Mouse (Mus musculus): ENCODE results near the gene Gipr. TPM values are rescaled to one million over a fixed set of nuclear protein-coding genes. Genes with fewer than 3 reads are reported as not detected.
"Not testable (repeated sequence)": the region's sequence is repeated elsewhere in the genome, so short reads cannot be mapped to it uniquely, and the experiment has no call there.

The Gipr gene
- polyA plus RNA-seq, 1 experiment, result 0.62 TPM

DNA sequence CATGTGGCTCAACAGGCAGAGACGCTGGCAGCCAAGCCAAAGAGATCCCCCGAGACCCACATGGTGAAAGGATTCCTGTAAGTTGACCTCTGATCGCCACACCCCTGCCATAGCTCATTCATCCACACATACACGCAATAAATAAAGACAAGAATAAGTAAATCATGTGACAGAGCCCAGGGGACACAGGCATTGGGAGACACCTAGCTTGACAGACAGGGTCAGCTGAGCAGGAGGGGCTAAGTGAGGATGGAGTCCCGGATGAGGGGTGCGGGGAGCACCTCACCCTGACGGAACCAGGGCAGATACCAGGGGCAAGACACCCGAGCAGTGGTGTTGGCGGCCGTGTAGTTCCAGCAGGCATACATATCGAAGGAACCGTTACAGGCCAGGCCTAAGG lies 2.2 kb downstream of the Gipr start:
- TF ChIP-seq CTCF (IDR thresholded peaks at IDR 0.05; ENCODE audit: control insufficient read depth, insufficient read depth, low read length) (no peak), POLR2A (IDR thresholded peaks at IDR 0.05; ENCODE audit: borderline replicate concordance, control insufficient read depth, low read depth, low read length) (no peak)
- no peak overlapping the region for H3K4me3 ChIP-seq (replicated peaks; ENCODE audit: control insufficient read depth, low read depth, low read length)
- no peaks in the 10 kb centered on the region for H3K4me1 ChIP-seq (ENCODE audit: control insufficient read depth, insufficient read depth, low read length)
- 49% methylated on average over 12 of the region's 12 CpGs for WGBS
- no peak overlapping the region for H3K27ac ChIP-seq (ENCODE audit: control insufficient read depth, insufficient read depth, low read depth, low read length, poor library complexity)

- no peak for TF ChIP-seq CTCF (IDR thresholded peaks at IDR 0.05; ENCODE audit: control insufficient read depth, insufficient read depth, low read length)
- no peak overlapping the region for H3K4me3 ChIP-seq (replicated peaks; ENCODE audit: control insufficient read depth, low read depth, low read length)
- H3K4me1 ChIP-seq (ENCODE audit: control insufficient read depth, insufficient read depth, low read length), result no peaks in the 10 kb centered on the region
- H3K27ac ChIP-seq (ENCODE audit: control insufficient read depth, insufficient read depth, low read depth, low read length, poor library complexity), result no peak overlapping the region
- 82% methylated on average over 7 of the region's 7 CpGs for WGBS
These were observed 3.0 kb downstream of the Gipr start for GRCm38 (mm10) chr7:19162928-19163327.

DNA sequence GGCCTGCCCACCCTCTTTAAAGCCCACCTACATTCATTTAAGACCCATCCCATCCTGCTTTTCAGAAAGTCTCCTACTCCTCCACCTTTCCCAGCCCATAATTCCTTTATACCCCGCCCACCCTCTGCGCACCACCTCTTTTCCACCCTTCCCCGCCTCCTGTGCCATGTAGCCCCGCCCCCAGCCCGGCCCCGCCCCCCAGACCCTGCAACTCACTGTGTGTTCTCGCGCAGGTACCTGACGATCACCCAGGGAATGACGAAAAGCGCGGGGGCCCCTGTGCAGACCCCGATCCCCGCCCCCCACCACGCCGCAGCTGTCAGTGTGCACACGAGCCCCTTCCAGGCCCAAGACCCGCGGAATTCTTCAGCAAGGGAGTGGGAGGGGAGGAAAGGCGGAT lies 5.8 kb downstream of the Gipr start:
- 3% methylated on average over 20 of the region's 20 CpGs for WGBS
- Histone ChIP-seq H3K4me3 (replicated peaks; ENCODE audit: control insufficient read depth, low read depth, low read length) (no peak overlapping the region), H3K27ac (ENCODE audit: control insufficient read depth, insufficient read depth, low read depth, low read length, poor library complexity) (no peak overlapping the region), H3K4me1 (ENCODE audit: control insufficient read depth, insufficient read depth, low read length) (no peaks in the 10 kb centered on the region)
- TF ChIP-seq CTCF (IDR thresholded peaks at IDR 0.05; ENCODE audit: control insufficient read depth, insufficient read depth, low read length) (no peak), POLR2A (IDR thresholded peaks at IDR 0.05; ENCODE audit: borderline replicate concordance, control insufficient read depth, low read depth, low read length) (no peak)

- TF ChIP-seq CTCF (IDR thresholded peaks at IDR 0.05; ENCODE audit: control insufficient read depth, insufficient read depth, low read length), result no peak
- TF ChIP-seq POLR2A (IDR thresholded peaks at IDR 0.05; ENCODE audit: borderline replicate concordance, control insufficient read depth, low read depth, low read length), result no peak
- WGBS, result 27% methylated on average over 18 of the region's 18 CpGs
These were observed 6.5 kb downstream of the Gipr start for GRCm38 (mm10) chr7:19159411-19159810.

GRCm38 (mm10) chr7:19158601-19159000 lies 7.3 kb downstream of the Gipr start:
- no peak for TF ChIP-seq CTCF (IDR thresholded peaks at IDR 0.05; ENCODE audit: control insufficient read depth, insufficient read depth, low read length)
- TF ChIP-seq POLR2A (IDR thresholded peaks at IDR 0.05; ENCODE audit: borderline replicate concordance, control insufficient read depth, low read depth, low read length), result no peak
- H3K4me3 ChIP-seq (replicated peaks; ENCODE audit: control insufficient read depth, low read depth, low read length), result no peak overlapping the region
- no peak overlapping the region for H3K27ac ChIP-seq (ENCODE audit: control insufficient read depth, insufficient read depth, low read depth, low read length, poor library complexity)
- no peaks in the 10 kb centered on the region for H3K4me1 ChIP-seq (ENCODE audit: control insufficient read depth, insufficient read depth, low read length)
- 77% methylated on average over 11 of the region's 11 CpGs for WGBS

More at GRCm38 (mm10) chr7:19159411-19159810, 6.5 kb downstream of the Gipr start:
- H3K27ac ChIP-seq (ENCODE audit: control insufficient read depth, insufficient read depth, low read depth, low read length, poor library complexity), result no peak overlapping the region
- no peak overlapping the region for H3K4me3 ChIP-seq (replicated peaks; ENCODE audit: control insufficient read depth, low read depth, low read length)
- no peaks in the 10 kb centered on the region for H3K4me1 ChIP-seq (ENCODE audit: control insufficient read depth, insufficient read depth, low read length)

DNA sequence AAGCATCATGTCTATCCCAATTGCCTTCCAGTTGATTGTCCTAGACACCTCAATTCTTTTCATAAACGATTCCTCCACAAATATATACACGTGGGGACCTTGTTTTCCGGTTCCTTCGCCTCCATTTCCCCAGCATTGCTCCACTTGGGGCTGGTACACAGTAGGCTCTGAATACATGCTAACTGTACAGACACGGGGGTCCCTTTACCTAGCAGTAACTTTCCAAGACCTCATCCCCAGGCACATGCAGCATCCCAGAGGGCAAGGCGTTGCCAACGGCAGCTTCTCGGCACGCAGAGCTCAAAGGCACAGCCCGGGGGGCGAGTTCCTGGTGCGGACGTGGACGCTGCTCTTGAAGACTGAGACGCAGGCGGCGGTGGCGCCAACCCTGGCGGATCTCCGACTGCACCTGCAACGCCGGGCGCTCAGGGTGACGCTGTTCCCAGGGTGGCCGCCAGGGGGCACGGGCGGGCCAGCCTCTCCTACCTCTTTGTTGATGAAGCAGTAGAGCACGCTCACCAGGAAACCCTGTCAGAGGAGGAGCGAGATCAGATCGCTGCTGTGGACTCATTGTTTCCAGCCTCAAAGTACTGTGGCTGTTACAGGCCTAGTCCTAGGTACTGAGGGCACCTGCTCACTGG lies 8.6 kb downstream of the Gipr start:
- TF ChIP-seq POLR2A (IDR thresholded peaks at IDR 0.05; ENCODE audit: borderline replicate concordance, control insufficient read depth, low read depth, low read length) (peak; percentile 34; the same call in 1 of the 2 replicates), CTCF (IDR thresholded peaks at IDR 0.05; ENCODE audit: control insufficient read depth, insufficient read depth, low read length) (peak; percentile 89)
- H3K27ac ChIP-seq (ENCODE audit: control insufficient read depth, insufficient read depth, low read depth, low read length, poor library complexity), result no peak overlapping the region
- no peak overlapping the region for H3K4me3 ChIP-seq (replicated peaks; ENCODE audit: control insufficient read depth, low read depth, low read length)
- no peaks in the 10 kb centered on the region for H3K4me1 ChIP-seq (ENCODE audit: control insufficient read depth, insufficient read depth, low read length)
- 3% methylated on average over 30 of the region's 30 CpGs for WGBS

DNA sequence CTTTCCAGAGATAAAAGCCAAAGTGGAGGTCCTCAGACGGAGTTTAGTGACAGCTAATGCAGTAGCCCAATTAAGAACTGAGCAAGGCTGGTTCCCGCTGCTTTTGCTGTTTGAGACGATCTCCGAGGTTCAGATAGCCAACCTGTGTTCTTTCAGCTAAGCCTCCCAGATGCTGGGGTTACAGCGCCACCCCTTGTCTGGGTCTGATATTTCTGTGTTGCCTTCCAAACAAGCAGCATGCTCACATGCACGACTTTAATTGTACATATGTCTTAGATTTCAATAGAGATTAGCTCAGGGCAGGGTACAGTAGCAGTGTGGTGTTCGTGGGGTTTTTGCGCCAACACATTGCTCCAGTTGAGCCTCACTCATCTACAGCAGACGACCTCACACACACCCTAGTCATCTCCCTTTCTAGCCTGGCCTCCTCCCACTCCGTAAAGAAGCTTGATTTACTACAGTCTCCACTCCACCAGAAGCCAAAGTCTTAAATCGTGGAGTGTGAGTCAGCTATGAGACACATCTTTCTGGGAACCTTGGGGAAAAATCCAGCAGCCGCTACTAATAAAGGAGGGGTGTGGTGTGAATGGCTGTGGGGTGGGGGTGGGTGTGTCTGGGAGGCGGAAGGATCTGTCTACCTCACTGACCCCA lies 10.0 kb downstream of the Gipr start:
- H3K4me1 ChIP-seq (ENCODE audit: control insufficient read depth, insufficient read depth, low read length), result no peaks in the 10 kb centered on the region

GRCm38 (mm10) chr7:19154796-19155195 lies 11.1 kb downstream of the Gipr start:
- 88% methylated on average over 8 of the region's 8 CpGs for WGBS
- no peaks in the 10 kb centered on the region for H3K4me1 ChIP-seq (ENCODE audit: control insufficient read depth, insufficient read depth, low read length)
- H3K4me3 ChIP-seq (replicated peaks; ENCODE audit: control insufficient read depth, low read depth, low read length), result no peak overlapping the region
- no peak overlapping the region for H3K27ac ChIP-seq (ENCODE audit: control insufficient read depth, insufficient read depth, low read depth, low read length, poor library complexity)
- TF ChIP-seq POLR2A (IDR thresholded peaks at IDR 0.05; ENCODE audit: borderline replicate concordance, control insufficient read depth, low read depth, low read length), result no peak
- TF ChIP-seq CTCF (IDR thresholded peaks at IDR 0.05; ENCODE audit: control insufficient read depth, insufficient read depth, low read length), result no peak

More for the DNA sequence above, 10.0 kb downstream of the Gipr start:
- TF ChIP-seq CTCF (IDR thresholded peaks at IDR 0.05; ENCODE audit: control insufficient read depth, insufficient read depth, low read length) (no peak), POLR2A (IDR thresholded peaks at IDR 0.05; ENCODE audit: borderline replicate concordance, control insufficient read depth, low read depth, low read length) (no peak)
- WGBS, result 69% methylated on average over 13 of the region's 13 CpGs
- Histone ChIP-seq H3K27ac (ENCODE audit: control insufficient read depth, insufficient read depth, low read depth, low read length, poor library complexity) (no peak overlapping the region), H3K4me3 (replicated peaks; ENCODE audit: control insufficient read depth, low read depth, low read length) (no peak overlapping the region)

GRCm38 (mm10) chr7:19151121-19151520 lies 14.8 kb downstream of the Gipr start:
- H3K4me3 ChIP-seq (replicated peaks; ENCODE audit: control insufficient read depth, low read depth, low read length); H3K27ac ChIP-seq (ENCODE audit: control insufficient read depth, insufficient read depth, low read depth, low read length, poor library complexity); H3K4me1 ChIP-seq (ENCODE audit: control insufficient read depth, insufficient read depth, low read length): not testable (repeated sequence)
- WGBS, result 88% methylated on average over 10 of the region's 10 CpGs

Data from bone marrow, adult 2 months (tissue).